Mouse (Mus musculus): ENCODE results near the gene Actl6b.

- TF ChIP-seq CTCF (conservative IDR thresholded peaks at IDR 0.05; ENCODE audit: insufficient read depth, insufficient read length, low read depth, low read length) (no peak), POLR2A (IDR thresholded peaks at IDR 0.05; ENCODE audit: low read depth, low read length) (no peak)
These were observed 16.3 kb downstream of the Actl6b start, which contains the start of gene Tfr2 for GRCm38 (mm10) chr5:137569665-137570064.
